Mouse (Mus musculus) ES-Bruce4 (cell line): Measurements from ENCODE around the gene Atxn1.

Experiments
- CTCF ChIP-seq: IDR thresholded peaks from one replicate; pipeline ENCODE4 v1.8.1; 2011; ENCODE audit warnings: low read depth, low read length
- POLR2A ChIP-seq: IDR thresholded peaks from one replicate; pipeline ENCODE4 v1.8.1; 2011; ENCODE audit warnings: low read length; ENCODE audit not compliant: insufficient read depth

DNA sequence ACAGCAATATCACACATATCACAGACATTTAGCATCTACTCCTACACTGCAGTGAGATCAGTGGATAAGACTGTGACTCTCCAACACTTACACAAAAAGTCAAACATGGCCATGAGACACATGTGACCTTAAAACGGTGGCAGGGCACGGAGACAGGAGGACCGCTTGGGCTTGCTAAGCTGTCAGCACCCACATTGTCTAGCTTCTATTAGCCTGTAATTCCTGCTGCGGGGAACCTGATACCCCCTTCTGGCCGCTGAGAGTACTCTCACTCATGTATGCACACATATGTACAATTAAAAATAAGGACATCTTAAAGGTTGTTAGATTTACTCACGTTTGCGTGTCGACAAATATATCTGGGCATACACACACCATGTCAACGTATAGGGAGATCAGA is 270.9 kb downstream of the Atxn1 start:
- TF ChIP-seq POLR2A (no peak), CTCF (no peak)
